Mouse (Mus musculus) heart, embryonic 11.5 days (tissue): ENCODE results near the gene Pcyt1a. TPM values are rescaled to one million over a fixed set of nuclear protein-coding genes. Genes with fewer than 3 reads are reported as not detected.

Experiments
- ATAC-seq: fragments of 200-750 bp; cut with Nextera tagmentation; replicated peaks from 2 replicates; pipeline ENCODE4 v1.8.0; 2017; ENCODE audit warnings: moderate library complexity; ENCODE audit not compliant: insufficient number of reproducible peaks, low FRiP score, low TSS enrichment
- H3K27ac ChIP-seq: fragments of 300-500 bp; sonication (generic); 2 replicates; pipeline ENCODE4 v1.5.1; 2014; ENCODE audit warnings: mild to moderate bottlenecking, low read depth, low read length
- H3K27me3 ChIP-seq: fragments of 300-500 bp; sonication (generic); 2 replicates; pipeline ENCODE4 v1.6.1; 2014; ENCODE audit warnings: mild to moderate bottlenecking, low read length, mixed read lengths; ENCODE audit not compliant: control insufficient read depth, insufficient read depth
- H3K36me3 ChIP-seq: fragments of 300-500 bp; sonication (generic); 2 replicates; pipeline ENCODE4 v1.6.1; 2014; ENCODE audit warnings: mild to moderate bottlenecking, low read length, moderate library complexity, mixed read lengths; ENCODE audit not compliant: control insufficient read depth, insufficient read depth
- H3K4me1 ChIP-seq: fragments of 300-500 bp; sonication (generic); 2 replicates; pipeline ENCODE4 v1.6.1; 2014; ENCODE audit warnings: low read length; ENCODE audit not compliant: control insufficient read depth, insufficient read depth
- H3K4me2 ChIP-seq: fragments of 300-500 bp; sonication (generic); 2 replicates; pipeline ENCODE4 v1.6.1; 2014; ENCODE audit warnings: mild to moderate bottlenecking, moderate library complexity
- H3K4me3 ChIP-seq: fragments of 300-500 bp; sonication (generic); 2 replicates; pipeline ENCODE4 v1.5.1; 2014; ENCODE audit warnings: low read depth, low read length
- H3K9ac ChIP-seq: fragments of 300-500 bp; sonication (generic); 2 replicates; pipeline ENCODE4 v1.6.1; 2014; ENCODE audit warnings: mild to moderate bottlenecking, low read depth, low read length, moderate library complexity
- H3K9me3 ChIP-seq: fragments of 300-500 bp; sonication (generic); replicated peaks from 2 replicates; pipeline ENCODE4 v1.6.1; 2016; ENCODE audit warnings: low read length; ENCODE audit not compliant: control insufficient read depth
- WGBS: fragments of 180-500 bp; shearing (Covaris S2); extraction: QIAGEN DNeasy Blood & Tissue Kit; methylation state at CpG from one replicate; pipeline ENCODE4 v1.1.7; 2014; ENCODE audit not compliant: insufficient replicate concordance; 5-methylcytosine and 5-hydroxymethylcytosine counted together
- polyA plus RNA-seq: library from polyadenylated mRNA; unstranded; fragments of >200 nt; fragmentation: Nextera tagmentation; extraction: Ambion mirVana; gene quantifications from 2 replicates; pipeline ENCODE4 v1.2.1, GENCODE M21; 2014

The Pcyt1a gene
- polyA plus RNA-seq, 1 experiment from 2014 or later = 41.8 TPM

DNA sequence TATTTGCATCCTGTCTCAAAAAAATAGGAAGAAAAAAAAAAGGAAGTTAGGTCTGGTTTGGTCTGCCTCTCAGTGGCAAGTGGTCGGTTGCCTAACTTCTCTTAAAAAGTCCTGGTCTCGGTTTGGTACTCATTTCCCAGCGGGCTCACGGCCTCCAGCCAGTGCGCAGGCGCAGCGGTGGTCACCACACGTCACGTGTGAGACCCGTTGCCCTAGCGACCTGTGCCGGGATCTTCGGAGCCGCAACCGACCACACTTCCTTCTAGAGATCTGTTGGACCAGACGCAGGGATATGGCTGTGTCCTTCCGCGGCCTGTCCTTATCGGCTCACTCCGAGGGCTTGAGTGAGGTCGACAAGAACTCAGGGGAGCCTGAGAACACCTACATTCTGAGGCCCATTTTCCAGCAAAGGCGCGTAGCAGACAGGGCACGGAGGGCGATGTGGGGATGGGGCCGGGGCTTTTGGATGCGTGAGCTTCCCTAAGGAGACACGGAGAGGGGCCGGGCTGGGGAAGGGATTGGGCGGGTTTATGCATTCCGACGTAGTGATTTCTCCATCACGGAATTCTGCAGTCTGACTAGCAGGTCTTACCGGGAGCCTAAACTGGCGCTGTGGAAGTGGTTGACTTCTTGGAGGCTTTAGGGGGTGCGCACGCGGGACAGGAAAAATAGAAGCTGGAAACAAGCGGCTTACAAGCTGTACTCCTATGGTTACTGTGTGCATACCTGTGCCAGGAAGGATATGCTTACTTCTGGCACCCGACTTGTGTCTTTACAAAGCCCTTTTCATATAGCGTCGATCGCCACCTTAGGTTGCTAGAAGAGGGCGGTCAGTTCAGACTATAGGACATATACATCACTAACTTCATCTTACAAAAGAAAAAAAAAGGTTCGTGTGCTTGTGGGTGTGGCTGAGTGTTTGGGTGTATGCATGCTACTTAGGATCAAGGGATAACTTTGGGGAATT is 10.9 kb upstream of the Pcyt1a start, which contains the start of gene Tctex1d2:
Gene Tctex1d2 (plus strand): TSS at position 186 of the 967 bp plus-strand sequence.
- WGBS = 2% methylated on average over 45 of the region's 45 CpGs

GRCm38 (mm10) chr16:32427506-32427905 is 3.2 kb upstream of the Pcyt1a start:
- Histone ChIP-seq H3K9me3 (no peaks in the 10 kb centered on the region), H3K36me3 (no peaks in the 10 kb centered on the region), H3K9ac (no peak overlapping the region), H3K4me2 (no peak overlapping the region), H3K4me3 (no peak overlapping the region), H3K4me1 (peaks cover 5% of the 10 kb centered on the region; the same call in 1 of the 2 replicates), H3K27ac (no peak overlapping the region), H3K27me3 (no peaks in the 10 kb centered on the region)
- ATAC-seq = no peak
- 77% methylated on average over 3 of the region's 3 CpGs for WGBS

More for the DNA sequence above, 10.9 kb upstream of the Pcyt1a start, which contains the start of gene Tctex1d2:
- H3K9me3 ChIP-seq = no peaks in the 10 kb centered on the region
- ATAC-seq = peak; percentile 89
- H3K4me2 ChIP-seq = peak within 1 kb of the TSS; percentile 70
- 0 out of 2 replicates have a peak, but pooled peaks cover 4% of the 10 kb centered on the region for H3K4me1 ChIP-seq
- H3K36me3 ChIP-seq = no peaks in the 10 kb centered on the region
- H3K9ac ChIP-seq = peak within 1 kb of the TSS; percentile 78
- no peaks in the 10 kb centered on the region for H3K27me3 ChIP-seq
- peak within 1 kb of the TSS; percentile 57 for H3K4me3 ChIP-seq
- peak within 1 kb of the TSS; percentile 87 for H3K27ac ChIP-seq

- H3K36me3 ChIP-seq = no peaks in the 10 kb centered on the region
- peak overlapping the region; percentile 93 for H3K4me3 ChIP-seq
- H3K27me3 ChIP-seq = no peaks in the 10 kb centered on the region
- ATAC-seq = peak; percentile 50
- 1% methylated on average over 28 of the region's 28 CpGs for WGBS
- H3K9ac ChIP-seq = peak overlapping the region; percentile 86
- H3K27ac ChIP-seq = peak overlapping the region; percentile 82
- no peaks in the 10 kb centered on the region for H3K9me3 ChIP-seq
- peak overlapping the region; percentile 82 for H3K4me2 ChIP-seq
- H3K4me1 ChIP-seq = peaks cover 8% of the 10 kb centered on the region; the same call in 1 of the 2 replicates
These were observed 398 bp downstream of the Pcyt1a start for GRCm38 (mm10) chr16:32431047-32431591.

DNA sequence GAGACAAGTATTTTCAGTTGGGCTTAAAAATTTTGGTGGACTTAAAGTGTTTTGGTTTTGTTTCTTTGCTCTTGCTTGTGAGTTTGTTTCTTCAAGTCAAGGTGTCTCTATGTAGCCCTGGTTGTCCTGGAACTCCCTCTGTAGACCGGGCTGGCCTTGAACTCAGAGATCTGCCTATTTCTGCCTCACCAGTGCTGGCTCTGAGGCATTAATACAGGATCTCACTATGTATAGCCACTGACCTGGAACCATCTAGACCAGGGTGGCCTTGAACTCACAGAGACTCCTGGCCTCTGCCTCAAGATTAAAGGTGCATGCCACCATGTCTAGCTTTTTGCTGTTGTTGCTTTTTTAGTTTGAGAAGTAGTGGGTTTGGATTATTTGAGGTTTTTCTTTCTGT is 1.2 kb downstream of the Pcyt1a start:
- H3K4me2 ChIP-seq = peak overlapping the region; percentile 82
- 94% methylated on average over 1 of the region's 1 CpGs for WGBS
- H3K4me3 ChIP-seq = peak overlapping the region; percentile 93
- no peak for ATAC-seq
- H3K27ac ChIP-seq = no peak overlapping the region
- no peaks in the 10 kb centered on the region for H3K9me3 ChIP-seq
- H3K27me3 ChIP-seq = no peaks in the 10 kb centered on the region
- peaks cover 8% of the 10 kb centered on the region for H3K4me1 ChIP-seq
- no peaks in the 10 kb centered on the region for H3K36me3 ChIP-seq
- H3K9ac ChIP-seq = peak overlapping the region; percentile 86

GRCm38 (mm10) chr16:32433138-32433537 is 2.4 kb downstream of the Pcyt1a start:
- H3K9ac ChIP-seq = no peak overlapping the region
- H3K4me3 ChIP-seq = no peak overlapping the region
- H3K36me3 ChIP-seq = no peaks in the 10 kb centered on the region
- no peak for ATAC-seq
- WGBS = 80% methylated on average over 2 of the region's 2 CpGs
- H3K27me3 ChIP-seq = no peaks in the 10 kb centered on the region
- peaks cover 13% of the 10 kb centered on the region for H3K4me1 ChIP-seq
- no peaks in the 10 kb centered on the region for H3K9me3 ChIP-seq
- no peak overlapping the region for H3K27ac ChIP-seq
- H3K4me2 ChIP-seq = no peak overlapping the region

DNA sequence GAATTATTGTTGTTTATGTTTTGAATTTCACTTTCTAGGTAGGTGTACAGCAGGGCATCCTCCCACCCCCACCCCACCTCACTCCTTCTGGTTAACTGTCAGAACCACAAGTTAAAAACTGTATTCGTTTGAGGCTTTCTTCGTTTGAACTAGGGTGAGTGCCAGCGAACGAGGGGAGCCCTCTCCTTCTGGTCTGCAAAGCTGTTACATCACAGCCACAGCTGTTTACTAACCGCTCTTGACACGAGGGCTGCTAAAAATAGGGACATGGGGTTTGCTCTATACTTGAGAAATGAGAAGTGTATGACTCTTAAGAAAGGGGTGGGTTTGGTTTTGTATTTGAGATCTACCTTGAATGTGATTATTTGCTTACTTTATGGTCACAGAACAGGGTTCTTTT is 3.3 kb downstream of the Pcyt1a start:
- no peak overlapping the region for H3K27ac ChIP-seq
- H3K4me2 ChIP-seq = peak overlapping the region; percentile 19
- H3K9me3 ChIP-seq = no peaks in the 10 kb centered on the region
- no peak overlapping the region for H3K4me3 ChIP-seq
- no peaks in the 10 kb centered on the region for H3K27me3 ChIP-seq
- WGBS = 43% methylated on average over 6 of the region's 6 CpGs
- peaks cover 13% of the 10 kb centered on the region for H3K4me1 ChIP-seq
- H3K36me3 ChIP-seq = no peaks in the 10 kb centered on the region
- no peak overlapping the region for H3K9ac ChIP-seq
- ATAC-seq = no peak

DNA sequence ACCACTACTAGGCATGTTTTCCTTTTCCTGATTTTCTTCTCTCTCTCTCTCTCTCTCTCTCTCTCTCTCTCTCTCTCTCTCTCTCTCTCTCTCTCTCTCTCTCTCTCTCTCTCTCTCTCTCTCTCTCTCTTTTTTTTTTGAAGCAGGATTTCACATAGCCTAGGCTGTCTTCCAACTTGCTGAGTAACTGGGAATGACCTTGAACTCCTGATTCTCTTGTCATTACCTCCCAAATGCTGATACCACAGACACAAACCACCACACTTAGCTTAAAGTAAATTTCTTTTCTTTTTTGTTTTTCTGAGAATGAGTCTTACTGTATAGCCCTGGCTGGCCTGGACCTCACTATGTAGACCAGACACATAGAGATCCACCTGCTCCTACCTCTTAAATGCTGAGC is 4.0 kb downstream of the Pcyt1a start:
- Histone ChIP-seq H3K36me3 (no peaks in the 10 kb centered on the region), H3K4me1 (peaks cover 13% of the 10 kb centered on the region), H3K4me3 (no peak overlapping the region), H3K9ac (no peak overlapping the region), H3K27me3 (no peaks in the 10 kb centered on the region), H3K27ac (no peak overlapping the region), H3K4me2 (no peak overlapping the region), H3K9me3 (no peaks in the 10 kb centered on the region)
- ATAC-seq = no peak

DNA sequence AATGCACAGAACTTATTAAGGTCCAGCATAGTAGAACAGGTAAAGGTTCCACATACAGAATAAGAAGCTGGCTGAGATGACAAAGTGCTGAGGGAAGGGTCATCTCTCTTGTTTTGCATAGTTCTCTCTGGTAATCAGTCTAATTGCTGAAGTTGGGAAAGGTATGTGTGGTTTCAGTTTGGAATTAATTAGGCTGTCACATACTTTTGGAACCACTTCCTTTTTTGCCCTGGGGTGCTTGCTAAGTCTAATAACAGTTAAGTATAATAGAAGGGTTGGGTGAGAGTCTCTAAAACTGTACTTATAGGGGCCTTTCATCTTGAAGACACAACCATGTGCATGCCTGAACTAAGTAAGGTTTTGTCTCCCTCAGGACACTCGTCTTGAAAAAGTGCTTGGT is 5.9 kb downstream of the Pcyt1a start:
- no peaks in the 10 kb centered on the region for H3K9me3 ChIP-seq
- 57% methylated on average over 1 of the region's 1 CpGs for WGBS
- no peak overlapping the region for H3K4me3 ChIP-seq
- H3K27me3 ChIP-seq = no peaks in the 10 kb centered on the region
- H3K36me3 ChIP-seq = peaks cover 3% of the 10 kb centered on the region; the same call in 1 of the 2 replicates
- H3K9ac ChIP-seq = no peak overlapping the region
- H3K4me1 ChIP-seq = peaks cover 15% of the 10 kb centered on the region
- ATAC-seq = no peak
- no peak overlapping the region for H3K4me2 ChIP-seq
- H3K27ac ChIP-seq = no peak overlapping the region
